In genomic region chr15:57408498-57408897, GRCm38 (mm10) we compare ENCODE assay signal across 8 mouse cellular contexts.
A peak's percentile ranks its signal among the peaks of the same experiment; 100 is the strongest.
DNase-seq lines count a peak whose midpoint lies in the region; ATAC-seq and TF ChIP-seq lines count a peak whose summit lies in the region.

No protein-coding gene starts in this region.

- H3K4me1 ChIP-seq in forebrain, embryonic 10.5 days, result no peaks in the 10 kb centered on the region
- H3K4me1 ChIP-seq in forebrain, embryonic 12.5 days, result no peaks in the 10 kb centered on the region
- H3K4me1 ChIP-seq in kidney, embryonic 15.5 days, result no peaks in the 10 kb centered on the region
- no peaks in the 10 kb centered on the region for H3K4me1 ChIP-seq in stomach, postnatal 0 days (replicated peaks; ENCODE audit: control insufficient read depth, insufficient read depth)

- peak; percentile 19 for DNase-seq in forebrain, embryonic 10.5 days (ENCODE audit: extremely low spot score, low spot score)
- DNase-seq in right cerebral cortex, adult 2 months (ENCODE audit: low spot score in 2 of 2), result peak; percentile 8 to 25
- DNase-seq in right cerebral cortex, postnatal 14 days, result no peak
- no peak for DNase-seq in stomach, postnatal 0 days (ENCODE audit: low spot score)
- no peak for DNase-seq in MN1 (ENCODE audit: low spot score)

- TF ChIP-seq EP300 in stomach, postnatal 0 days (optimal IDR thresholded peaks at IDR 0.05), result no peak

- H3K36me3 ChIP-seq in forebrain, embryonic 10.5 days (replicated peaks), result no peaks in the 10 kb centered on the region
- H3K36me3 ChIP-seq in forebrain, embryonic 12.5 days (replicated peaks), result no peaks in the 10 kb centered on the region
- H3K36me3 ChIP-seq in kidney, embryonic 15.5 days, result no peaks in the 10 kb centered on the region
- no peaks in the 10 kb centered on the region for H3K36me3 ChIP-seq in stomach, postnatal 0 days (ENCODE audit: control insufficient read depth, insufficient read depth, low read length)

- no peaks in the 10 kb centered on the region for H3K27me3 ChIP-seq in forebrain, embryonic 10.5 days (ENCODE audit: poor library complexity, severe bottlenecking)
- no peaks in the 10 kb centered on the region for H3K27me3 ChIP-seq in forebrain, embryonic 12.5 days
- no peaks in the 10 kb centered on the region for H3K27me3 ChIP-seq in kidney, embryonic 15.5 days
- H3K27me3 ChIP-seq in stomach, postnatal 0 days (ENCODE audit: control insufficient read depth, insufficient read depth, low read length), result no peaks in the 10 kb centered on the region

- WGBS in forebrain, embryonic 10.5 days, result 48% methylated on average over 2 of the region's 2 CpGs
- WGBS in forebrain, embryonic 12.5 days, result 37% methylated on average over 2 of the region's 2 CpGs
- 53% methylated on average over 2 of the region's 2 CpGs for WGBS in kidney, embryonic 15.5 days
- WGBS in stomach, postnatal 0 days, result 38% methylated on average over 2 of the region's 2 CpGs

- no peak overlapping the region for H3K4me2 ChIP-seq in forebrain, embryonic 12.5 days
- H3K4me2 ChIP-seq in kidney, embryonic 15.5 days, result no peak overlapping the region
- H3K4me2 ChIP-seq in stomach, postnatal 0 days (replicated peaks; ENCODE audit: low read depth), result no peak overlapping the region

- H3K9ac ChIP-seq in forebrain, embryonic 12.5 days, result no peak overlapping the region
- H3K9ac ChIP-seq in kidney, embryonic 15.5 days, result no peak overlapping the region
- H3K9ac ChIP-seq in stomach, postnatal 0 days (ENCODE audit: low read length), result no peak overlapping the region

- no peak overlapping the region for H3K4me3 ChIP-seq in forebrain, embryonic 10.5 days
- no peak overlapping the region for H3K4me3 ChIP-seq in forebrain, embryonic 12.5 days (replicated peaks)
- no peak overlapping the region for H3K4me3 ChIP-seq in kidney, embryonic 15.5 days (replicated peaks)
- H3K4me3 ChIP-seq in stomach, postnatal 0 days (ENCODE audit: low read depth, low read length), result no peak overlapping the region

- peak; percentile 73 for TF ChIP-seq CTCF in stomach, postnatal 0 days (IDR thresholded peaks at IDR 0.05; ENCODE audit: low read depth)

- no peaks in the 10 kb centered on the region for H3K9me3 ChIP-seq in forebrain, embryonic 10.5 days
- H3K9me3 ChIP-seq in forebrain, embryonic 12.5 days, result no peaks in the 10 kb centered on the region
- no peaks in the 10 kb centered on the region for H3K9me3 ChIP-seq in kidney, embryonic 15.5 days (replicated peaks)
- H3K9me3 ChIP-seq in stomach, postnatal 0 days (ENCODE audit: control insufficient read depth, low read length), result no peaks in the 10 kb centered on the region

- H3K27ac ChIP-seq in forebrain, embryonic 10.5 days, result no peak overlapping the region
- no peak overlapping the region for H3K27ac ChIP-seq in forebrain, embryonic 12.5 days
- H3K27ac ChIP-seq in kidney, embryonic 15.5 days, result no peak overlapping the region
- no peak overlapping the region for H3K27ac ChIP-seq in stomach, postnatal 0 days (replicated peaks)

- ATAC-seq in forebrain, embryonic 12.5 days (ENCODE audit: low FRiP score), result no peak
- ATAC-seq in kidney, embryonic 15.5 days (replicated peaks; ENCODE audit: low FRiP score), result 0 out of 2 replicates have a peak, but pooled peaks have one; percentile 36
- no peak for ATAC-seq in stomach, postnatal 0 days (ENCODE audit: low FRiP score, low TSS enrichment)
- ATAC-seq in megakaryocyte-erythroid progenitor cell, adult 5-6 weeks (replicated peaks; ENCODE audit: low FRiP score, low TSS enrichment, poor library complexity, severe bottlenecking), result no peak

Comparison
In these comparisons a context has a peak if more than half of its experiments do, and no peak if none do; other contexts are left out.
1. DNase-seq: peak in forebrain, embryonic 10.5 days (single experiment) and right cerebral cortex, adult 2 months (2 of 2); none in right cerebral cortex, postnatal 14 days (single experiment), stomach, postnatal 0 days (single experiment) and MN1 (single experiment).